Mouse (Mus musculus) heart, embryonic 16.5 days (tissue): ENCODE measurements around the gene Rad51d. TPM values are rescaled to one million over a fixed set of nuclear protein-coding genes. Genes with fewer than 3 reads are reported as not detected.
A peak's percentile ranks its signal among the peaks of the same experiment; 100 is the strongest.

ENCODE experiments used
- ATAC-seq: fragments of 200-750 bp; cut with Nextera tagmentation; replicated peaks from 2 replicates; pipeline ENCODE4 v1.8.0; 2017; ENCODE audit warnings: moderate number of reproducible peaks; ENCODE audit not compliant: insufficient read depth, low FRiP score; ENCODE audit errors: extremely low read depth
- H3K27ac ChIP-seq: fragments of 300-500 bp; sonication (generic); 2 replicates; pipeline ENCODE4 v1.5.1; 2014; ENCODE audit warnings: mild to moderate bottlenecking, low read length, control low read depth, moderate library complexity
- H3K27me3 ChIP-seq: fragments of 300-500 bp; sonication (generic); 2 replicates; pipeline ENCODE4 v1.6.1; 2014; ENCODE audit warnings: low read length, mixed read lengths; ENCODE audit not compliant: control insufficient read depth, insufficient read depth
- H3K36me3 ChIP-seq: fragments of 300-500 bp; sonication (generic); 2 replicates; pipeline ENCODE4 v1.6.1; 2014; ENCODE audit not compliant: control insufficient read depth, insufficient read depth
- H3K4me1 ChIP-seq: fragments of 300-500 bp; sonication (generic); 2 replicates; pipeline ENCODE4 v1.6.1; 2014; ENCODE audit warnings: low read length, mixed read lengths; ENCODE audit not compliant: control insufficient read depth, insufficient read depth
- H3K4me2 ChIP-seq: fragments of 300-500 bp; sonication (generic); 2 replicates; pipeline ENCODE4 v1.6.1; 2014; ENCODE audit warnings: low read depth, mild to moderate bottlenecking, control low read depth, low read length
- H3K4me3 ChIP-seq: fragments of 300-500 bp; sonication (generic); 2 replicates; pipeline ENCODE4 v1.5.1; 2014; ENCODE audit warnings: mild to moderate bottlenecking, control low read depth, low read length
- H3K9ac ChIP-seq: fragments of 300-500 bp; sonication (generic); 2 replicates; pipeline ENCODE4 v1.6.1; 2014; ENCODE audit warnings: low read length, control low read depth
- H3K9me3 ChIP-seq: fragments of 300-500 bp; sonication (generic); replicated peaks from 2 replicates; pipeline ENCODE4 v1.6.1; 2016; ENCODE audit warnings: low read length; ENCODE audit not compliant: control insufficient read depth
- WGBS: fragments of 180-500 bp; shearing (Covaris S2); extraction: QIAGEN DNeasy Blood & Tissue Kit; methylation state at CpG from one replicate; pipeline ENCODE4 v1.1.7; 2014; 5-methylcytosine and 5-hydroxymethylcytosine counted together
- polyA plus RNA-seq: library from polyadenylated mRNA; unstranded; fragments of >200 nt; fragmentation: Nextera tagmentation; extraction: Ambion mirVana; gene quantifications from 2 replicates; pipeline ENCODE4 v1.2.1, GENCODE M21; 2015

Gene Rad51d
- polyA plus RNA-seq, 1 experiment from 2014 or later, result 13.8 TPM

DNA sequence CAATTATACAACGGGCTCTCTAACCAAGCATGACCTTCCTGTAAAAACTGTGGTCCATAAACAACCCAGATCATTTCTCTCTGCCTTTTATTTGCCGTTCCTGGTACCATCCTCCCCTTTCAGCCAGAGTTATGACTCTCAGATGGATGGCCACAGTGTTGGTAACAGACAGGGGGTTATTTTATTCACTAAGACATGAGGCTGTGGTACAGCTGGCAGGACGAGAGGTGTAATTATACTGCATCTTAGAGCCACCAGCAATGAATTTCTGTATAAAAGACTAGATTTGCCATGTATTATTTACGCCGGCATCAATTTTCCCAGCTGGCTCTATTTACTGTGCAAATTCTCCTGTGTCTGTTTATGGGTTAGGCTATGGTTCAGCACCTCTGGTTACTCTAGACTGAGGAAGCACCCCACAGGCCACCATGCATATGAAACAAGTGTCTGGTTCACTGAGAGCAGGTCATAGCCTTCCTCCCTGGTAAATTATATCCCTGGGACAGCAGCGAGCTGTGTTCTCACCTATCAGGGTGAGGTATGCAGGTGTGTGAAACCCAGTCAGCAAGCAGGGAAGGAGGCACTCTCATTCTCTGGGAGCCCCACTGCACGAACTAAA, 12.6 kb downstream of the Rad51d start:
- Histone ChIP-seq H3K4me1 (peaks cover 4% of the 10 kb centered on the region; the same call in 1 of the 2 replicates), H3K36me3 (peaks cover 6% of the 10 kb centered on the region; the same call in 1 of the 2 replicates), H3K4me2 (no peak overlapping the region), H3K4me3 (no peak overlapping the region), H3K27me3 (no peaks in the 10 kb centered on the region), H3K27ac (no peak overlapping the region), H3K9ac (no peak overlapping the region), H3K9me3 (no peaks in the 10 kb centered on the region)
- 78% methylated on average over 7 of the region's 7 CpGs for WGBS
- ATAC-seq, result no peak

GRCm38 (mm10) chr11:82875631-82876030, 14.8 kb downstream of the Rad51d start:
- H3K9ac ChIP-seq, result no peak overlapping the region
- ATAC-seq, result no peak
- WGBS, result 92% methylated on average over 5 of the region's 5 CpGs
- H3K4me1 ChIP-seq, result peaks cover 4% of the 10 kb centered on the region; the same call in 1 of the 2 replicates
- H3K9me3 ChIP-seq, result no peaks in the 10 kb centered on the region
- no peak overlapping the region for H3K4me3 ChIP-seq
- no peaks in the 10 kb centered on the region for H3K27me3 ChIP-seq
- no peak overlapping the region for H3K27ac ChIP-seq
- H3K36me3 ChIP-seq, result 0 out of 2 replicates have a peak, but pooled peaks cover 3% of the 10 kb centered on the region
- H3K4me2 ChIP-seq, result no peak overlapping the region

GRCm38 (mm10) chr11:82874924-82875323, 15.5 kb downstream of the Rad51d start:
- no peak overlapping the region for H3K27ac ChIP-seq
- no peak for ATAC-seq

GRCm38 (mm10) chr11:82871031-82871446, 19.4 kb downstream of the Rad51d start, which contains the start of gene Rffl:
Gene Rffl (minus strand): TSS chr11:82871210.
- Histone ChIP-seq H3K9ac (peak within 1 kb of the TSS; percentile 80), H3K4me2 (peak within 1 kb of the TSS; percentile 76), H3K4me3 (peak within 1 kb of the TSS; percentile 94), H3K27me3 (no peaks in the 10 kb centered on the region), H3K9me3 (no peaks in the 10 kb centered on the region), H3K4me1 (peaks cover 9% of the 10 kb centered on the region), H3K27ac (peak within 1 kb of the TSS; percentile 65), H3K36me3 (no peaks in the 10 kb centered on the region)
- 1% methylated on average over 43 of the region's 43 CpGs for WGBS
- ATAC-seq, result peak; percentile 92

More at GRCm38 (mm10) chr11:82874924-82875323, 15.5 kb downstream of the Rad51d start:
- WGBS, result 21% methylated on average over 5 of the region's 5 CpGs
- Histone ChIP-seq H3K9ac (no peak overlapping the region), H3K9me3 (no peaks in the 10 kb centered on the region), H3K4me2 (no peak overlapping the region), H3K4me3 (no peak overlapping the region), H3K27me3 (no peaks in the 10 kb centered on the region), H3K4me1 (peaks cover 9% of the 10 kb centered on the region), H3K36me3 (0 out of 2 replicates have a peak, but pooled peaks cover 1% of the 10 kb centered on the region)

- Histone ChIP-seq H3K27ac (peak overlapping the region; percentile 65), H3K4me3 (peak overlapping the region; percentile 94), H3K9me3 (no peaks in the 10 kb centered on the region), H3K27me3 (no peaks in the 10 kb centered on the region), H3K36me3 (no peaks in the 10 kb centered on the region), H3K4me2 (peak overlapping the region; percentile 76), H3K9ac (peak overlapping the region; percentile 80), H3K4me1 (peaks cover 9% of the 10 kb centered on the region)
- peak; percentile 21 for ATAC-seq
- WGBS, result 3% methylated on average over 36 of the region's 36 CpGs
These were observed 20.0 kb downstream of the Rad51d start for GRCm38 (mm10) chr11:82870173-82871030.

GRCm38 (mm10) chr11:82869506-82870172, 20.8 kb downstream of the Rad51d start:
- WGBS, result 63% methylated on average over 9 of the region's 9 CpGs
- Histone ChIP-seq H3K36me3 (no peaks in the 10 kb centered on the region), H3K4me1 (peaks cover 5% of the 10 kb centered on the region), H3K27me3 (no peaks in the 10 kb centered on the region), H3K27ac (peak overlapping the region; percentile 65), H3K4me2 (peak overlapping the region; percentile 76), H3K9ac (peak overlapping the region; percentile 80), H3K4me3 (peak overlapping the region; percentile 94), H3K9me3 (no peaks in the 10 kb centered on the region)
- ATAC-seq, result no peak

- no peaks in the 10 kb centered on the region for H3K36me3 ChIP-seq
- H3K4me2 ChIP-seq, result no peak overlapping the region
- no peak for ATAC-seq
- 65% methylated on average over 5 of the region's 5 CpGs for WGBS
- H3K27ac ChIP-seq, result no peak overlapping the region
- peaks cover 8% of the 10 kb centered on the region for H3K4me1 ChIP-seq
- H3K4me3 ChIP-seq, result no peak overlapping the region
- H3K9ac ChIP-seq, result no peak overlapping the region
- H3K9me3 ChIP-seq, result no peaks in the 10 kb centered on the region
- no peaks in the 10 kb centered on the region for H3K27me3 ChIP-seq
These were observed 22.5 kb downstream of the Rad51d start for GRCm38 (mm10) chr11:82867956-82868355.

- no peak overlapping the region for H3K4me2 ChIP-seq
These were observed 23.4 kb downstream of the Rad51d start for GRCm38 (mm10) chr11:82866850-82867564.

More at GRCm38 (mm10) chr11:82866850-82867564, 23.4 kb downstream of the Rad51d start:
- Histone ChIP-seq H3K27me3 (no peaks in the 10 kb centered on the region), H3K36me3 (no peaks in the 10 kb centered on the region), H3K4me3 (no peak overlapping the region), H3K9ac (no peak overlapping the region), H3K9me3 (no peaks in the 10 kb centered on the region), H3K4me1 (peaks cover 8% of the 10 kb centered on the region), H3K27ac (no peak overlapping the region)
- ATAC-seq, result no peak
- WGBS, result 30% methylated on average over 7 of the region's 7 CpGs
